In the genomic region with DNA sequence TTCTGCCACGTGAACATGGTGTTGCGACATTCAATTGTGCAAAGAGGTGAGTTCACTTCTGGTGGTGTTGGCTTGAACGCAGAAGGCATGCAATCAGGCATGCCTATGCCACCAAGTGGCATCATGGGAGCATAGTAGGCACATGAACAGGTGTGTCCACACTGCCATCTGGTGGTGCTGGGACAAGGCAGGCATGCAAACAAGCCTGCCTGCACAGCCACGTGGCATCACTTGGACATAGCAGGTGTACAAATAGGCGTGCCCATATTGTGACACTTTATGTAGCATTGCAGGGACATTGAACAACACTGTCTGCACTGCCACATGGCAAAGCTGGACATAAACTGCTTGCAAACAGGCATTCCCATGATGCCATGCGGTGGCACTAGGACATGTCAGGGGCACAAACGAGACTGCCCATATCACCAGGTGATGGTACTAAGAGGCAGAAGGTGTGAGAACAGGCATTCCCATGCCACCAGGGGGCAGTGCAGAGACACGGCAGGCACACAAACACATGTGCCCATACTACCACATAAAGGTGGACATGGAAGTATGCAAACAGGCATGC, we compare ENCODE assay signal across 8 mouse cellular contexts. TPM values are rescaled to one million over a fixed set of nuclear protein-coding genes. Genes with fewer than 3 reads are reported as not detected.
A peak's percentile ranks its signal among the peaks of the same experiment; 100 is the strongest.
DNase-seq lines count a peak whose midpoint lies in the region; ATAC-seq and TF ChIP-seq lines count a peak whose summit lies in the region.

No protein-coding gene starts in this region.

- H3K27ac ChIP-seq in olfactory bulb, adult 2 months (ENCODE audit: insufficient read depth, low read depth, low read length) = no peak overlapping the region

- H3K9me3 ChIP-seq in G1E (replicated peaks) = no peaks in the 10 kb centered on the region

- TF ChIP-seq POLR2A in lung, adult 2 months (IDR thresholded peaks at IDR 0.05; ENCODE audit: borderline replicate concordance, extremely low read depth, low read depth, low read length) = no peak
- TF ChIP-seq POLR2A in olfactory bulb, adult 2 months (IDR thresholded peaks at IDR 0.05; ENCODE audit: insufficient read depth, low read depth, low read length) = no peak

- TF ChIP-seq CTCF in G1E (IDR thresholded peaks at IDR 0.05; ENCODE audit: low read depth, low read length) = peak; percentile 78
- peak; percentile 94 for TF ChIP-seq CTCF in lung, adult 2 months (IDR thresholded peaks at IDR 0.05; ENCODE audit: insufficient read depth, low read length)
- TF ChIP-seq CTCF in olfactory bulb, adult 2 months (IDR thresholded peaks at IDR 0.05; ENCODE audit: insufficient read depth, low read depth, low read length) = peak; percentile 56; the same call in 1 of the 2 replicates

- H3K4me1 ChIP-seq in G1E (ENCODE audit: insufficient read depth, low read depth, low read length) = peaks cover 14% of the 10 kb centered on the region; the same call in 1 of the 2 replicates
- no peaks in the 10 kb centered on the region for H3K4me1 ChIP-seq in lung, adult 2 months (ENCODE audit: control insufficient read depth, insufficient read depth, low read length)
- H3K4me1 ChIP-seq in olfactory bulb, adult 2 months (ENCODE audit: control insufficient read depth, insufficient read depth, low read length) = no peaks in the 10 kb centered on the region

- H3K36me3 ChIP-seq in G1E (replicated peaks) = no peaks in the 10 kb centered on the region

- DNase-seq in 3T3-L1 (ENCODE audit: low read depth, low spot score) (peak; percentile 66), G1E (ENCODE audit: low spot score) (no peak)
- DNase-seq in cerebellum, adult 9-10 months = peak; percentile 52
- peak; percentile 36 to 58 for DNase-seq in frontal cortex, postnatal 36 days (ENCODE audit: low spot score in 2 of 2)
- peak; percentile 84 to 85 for DNase-seq in kidney, postnatal 25 days
- peak; percentile 68 for DNase-seq in lung, adult 2 months
- peak; percentile 76 for DNase-seq in thymus, postnatal 0 days (ENCODE audit: low spot score)

- WGBS in lung, adult 2 months = 40% methylated on average over 8 of the region's 8 CpGs
- 49% methylated on average over 8 of the region's 8 CpGs for WGBS in olfactory bulb, adult 2 months

- no peak overlapping the region for H3K4me3 ChIP-seq in G1E (ENCODE audit: low read depth, low read length)
- H3K4me3 ChIP-seq in lung, adult 2 months (replicated peaks; ENCODE audit: extremely low read depth, low read depth, low read length) = no peak overlapping the region
- H3K4me3 ChIP-seq in olfactory bulb, adult 2 months (ENCODE audit: insufficient read depth, low read depth, low read length) = no peak overlapping the region

- no peaks in the 10 kb centered on the region for H3K27me3 ChIP-seq in G1E (ENCODE audit: insufficient read depth, low read length)

- no peak for ATAC-seq in G1E (ENCODE audit: extremely low read depth, insufficient number of reproducible peaks, low FRiP score, poor library complexity, severe bottlenecking)

RNA-seq across cellular contexts. Expression of gene P4ha1, which starts 27.8 kb away (rescaled TPM):
- total RNA-seq in G1E (2014; fragmentation: Nextera tagmentation) (20.6 and 34.2 TPM in 2 replicates), G1E (2017) (29.7 and 34.2 TPM in 2 replicates)
- 1.6 and 2.3 TPM in 2 replicates for polyA plus RNA-seq in G1E (2012)
- polyA plus RNA-seq in lung, adult 2 months (2012; rRNA removed) = 17.4 and 21.9 TPM in 2 replicates
- not detected in 2 replicates for polyA plus RNA-seq in olfactory bulb, adult 2 months (2012; ENCODE audit: insufficient read depth, insufficient read length, low replicate concordance, missing spikeins)
- 16.3 and 18.2 TPM in 2 replicates for polyA plus RNA-seq in thymus, postnatal 0 days (2015; fragmentation: Nextera tagmentation; extraction: Ambion mirVana)
